Mouse (Mus musculus): ENCODE measurements around the gene Ankrd54. TPM values are rescaled to one million over a fixed set of nuclear protein-coding genes. Genes with fewer than 3 reads are reported as not detected.

The Ankrd54 gene
- polyA plus RNA-seq, 1 experiment from 2014 or later, result 59.7 TPM

GRCm38 (mm10) chr15:79103264-79103663, 40.6 kb upstream of the Ankrd54 start:
- ATAC-seq (ENCODE audit: low FRiP score), result no peak
- Histone ChIP-seq H3K9me3 (ENCODE audit: control insufficient read depth, low read length) (no peaks in the 10 kb centered on the region), H3K4me3 (ENCODE audit: low read depth, low read length) (no peak overlapping the region), H3K36me3 (ENCODE audit: control insufficient read depth, insufficient read depth, low read length) (no peaks in the 10 kb centered on the region), H3K9ac (ENCODE audit: low read depth, low read length) (no peak overlapping the region), H3K27ac (ENCODE audit: low read depth, low read length) (no peak overlapping the region), H3K27me3 (ENCODE audit: control insufficient read depth, insufficient read depth, low read length) (no peaks in the 10 kb centered on the region), H3K4me2 (replicated peaks; ENCODE audit: low read depth, low read length) (no peak overlapping the region), H3K4me1 (replicated peaks; ENCODE audit: control insufficient read depth, insufficient read depth, low read length) (peaks cover 1% of the 10 kb centered on the region; the same call in 1 of the 2 replicates)
- 71% methylated on average over 10 of the region's 10 CpGs for WGBS
- DNase-seq (ENCODE audit: low spot score), result no peak

- DNase-seq (ENCODE audit: low spot score) (no peak), ATAC-seq (ENCODE audit: low FRiP score) (no peak)
- no peaks in the 10 kb centered on the region for H3K36me3 ChIP-seq (ENCODE audit: control insufficient read depth, insufficient read depth, low read length)
- H3K9me3 ChIP-seq (ENCODE audit: control insufficient read depth, low read length), result no peaks in the 10 kb centered on the region
- no peak overlapping the region for H3K9ac ChIP-seq (ENCODE audit: low read depth, low read length)
- H3K27ac ChIP-seq (ENCODE audit: low read depth, low read length), result no peak overlapping the region
- H3K27me3 ChIP-seq (ENCODE audit: control insufficient read depth, insufficient read depth, low read length), result no peaks in the 10 kb centered on the region
- 0 out of 2 replicates have a peak, but pooled peaks cover 2% of the 10 kb centered on the region for H3K4me1 ChIP-seq (replicated peaks; ENCODE audit: control insufficient read depth, insufficient read depth, low read length)
- no peak overlapping the region for H3K4me2 ChIP-seq (replicated peaks; ENCODE audit: low read depth, low read length)
- no peak overlapping the region for H3K4me3 ChIP-seq (ENCODE audit: low read depth, low read length)
Observed at GRCm38 (mm10) chr15:79101531-79101930, 38.8 kb upstream of the Ankrd54 start.

- Histone ChIP-seq H3K9me3 (ENCODE audit: control insufficient read depth, low read length) (no peaks in the 10 kb centered on the region), H3K4me1 (replicated peaks; ENCODE audit: control insufficient read depth, insufficient read depth, low read length) (0 out of 2 replicates have a peak, but pooled peaks cover 2% of the 10 kb centered on the region), H3K36me3 (ENCODE audit: control insufficient read depth, insufficient read depth, low read length) (no peaks in the 10 kb centered on the region), H3K4me3 (ENCODE audit: low read depth, low read length) (no peak overlapping the region), H3K27ac (ENCODE audit: low read depth, low read length) (no peak overlapping the region), H3K4me2 (replicated peaks; ENCODE audit: low read depth, low read length) (no peak overlapping the region), H3K9ac (ENCODE audit: low read depth, low read length) (no peak overlapping the region), H3K27me3 (ENCODE audit: control insufficient read depth, insufficient read depth, low read length) (no peaks in the 10 kb centered on the region)
- WGBS, result 80% methylated on average over 4 of the region's 4 CpGs
- no peak for DNase-seq (ENCODE audit: low spot score)
- ATAC-seq (ENCODE audit: low FRiP score), result no peak
Observed at GRCm38 (mm10) chr15:79100391-79100790, 37.7 kb upstream of the Ankrd54 start.

GRCm38 (mm10) chr15:79099456-79099855, 36.8 kb upstream of the Ankrd54 start:
- WGBS, result 67% methylated on average over 4 of the region's 4 CpGs
- ATAC-seq (ENCODE audit: low FRiP score) (no peak), DNase-seq (ENCODE audit: low spot score) (no peak)
- Histone ChIP-seq H3K27ac (ENCODE audit: low read depth, low read length) (no peak overlapping the region), H3K27me3 (ENCODE audit: control insufficient read depth, insufficient read depth, low read length) (no peaks in the 10 kb centered on the region), H3K4me1 (replicated peaks; ENCODE audit: control insufficient read depth, insufficient read depth, low read length) (0 out of 2 replicates have a peak, but pooled peaks cover 2% of the 10 kb centered on the region), H3K4me2 (replicated peaks; ENCODE audit: low read depth, low read length) (no peak overlapping the region), H3K9me3 (ENCODE audit: control insufficient read depth, low read length) (no peaks in the 10 kb centered on the region), H3K36me3 (ENCODE audit: control insufficient read depth, insufficient read depth, low read length) (0 out of 2 replicates have a peak, but pooled peaks cover 2% of the 10 kb centered on the region), H3K4me3 (ENCODE audit: low read depth, low read length) (no peak overlapping the region), H3K9ac (ENCODE audit: low read depth, low read length) (no peak overlapping the region)

- ATAC-seq (ENCODE audit: low FRiP score), result no peak
- whole genome bisulfite sequencing, result 62% methylated on average over 7 of the region's 7 CpGs
- H3K27me3 ChIP-seq (ENCODE audit: control insufficient read depth, insufficient read depth, low read length), result no peaks in the 10 kb centered on the region
Observed at GRCm38 (mm10) chr15:79098868-79099267, 36.2 kb upstream of the Ankrd54 start.

GRCm38 (mm10) chr15:79098220-79098619, 35.5 kb upstream of the Ankrd54 start:
- Histone ChIP-seq H3K9ac (ENCODE audit: low read depth, low read length) (no peak overlapping the region), H3K4me1 (replicated peaks; ENCODE audit: control insufficient read depth, insufficient read depth, low read length) (0 out of 2 replicates have a peak, but pooled peaks cover 2% of the 10 kb centered on the region), H3K4me3 (ENCODE audit: low read depth, low read length) (no peak overlapping the region), H3K36me3 (ENCODE audit: control insufficient read depth, insufficient read depth, low read length) (0 out of 2 replicates have a peak, but pooled peaks cover 5% of the 10 kb centered on the region), H3K9me3 (ENCODE audit: control insufficient read depth, low read length) (no peaks in the 10 kb centered on the region), H3K27ac (ENCODE audit: low read depth, low read length) (no peak overlapping the region), H3K27me3 (ENCODE audit: control insufficient read depth, insufficient read depth, low read length) (no peaks in the 10 kb centered on the region), H3K4me2 (replicated peaks; ENCODE audit: low read depth, low read length) (no peak overlapping the region)
- no peak for ATAC-seq (ENCODE audit: low FRiP score)
- DNase-seq (ENCODE audit: low spot score), result no peak
- 67% methylated on average over 5 of the region's 5 CpGs for WGBS

More at GRCm38 (mm10) chr15:79098868-79099267, 36.2 kb upstream of the Ankrd54 start:
- Histone ChIP-seq H3K9ac (ENCODE audit: low read depth, low read length) (no peak overlapping the region), H3K9me3 (ENCODE audit: control insufficient read depth, low read length) (no peaks in the 10 kb centered on the region), H3K4me2 (replicated peaks; ENCODE audit: low read depth, low read length) (no peak overlapping the region), H3K27ac (ENCODE audit: low read depth, low read length) (no peak overlapping the region), H3K36me3 (ENCODE audit: control insufficient read depth, insufficient read depth, low read length) (0 out of 2 replicates have a peak, but pooled peaks cover 2% of the 10 kb centered on the region), H3K4me1 (replicated peaks; ENCODE audit: control insufficient read depth, insufficient read depth, low read length) (0 out of 2 replicates have a peak, but pooled peaks cover 2% of the 10 kb centered on the region), H3K4me3 (ENCODE audit: low read depth, low read length) (no peak overlapping the region)
- DNase-seq (ENCODE audit: low spot score), result no peak

GRCm38 (mm10) chr15:79097611-79098025, 34.9 kb upstream of the Ankrd54 start:
- Histone ChIP-seq H3K9ac (ENCODE audit: low read depth, low read length) (no peak overlapping the region), H3K4me1 (replicated peaks; ENCODE audit: control insufficient read depth, insufficient read depth, low read length) (0 out of 2 replicates have a peak, but pooled peaks cover 2% of the 10 kb centered on the region), H3K27me3 (ENCODE audit: control insufficient read depth, insufficient read depth, low read length) (no peaks in the 10 kb centered on the region), H3K4me3 (ENCODE audit: low read depth, low read length) (no peak overlapping the region), H3K9me3 (ENCODE audit: control insufficient read depth, low read length) (no peaks in the 10 kb centered on the region), H3K4me2 (replicated peaks; ENCODE audit: low read depth, low read length) (no peak overlapping the region), H3K36me3 (ENCODE audit: control insufficient read depth, insufficient read depth, low read length) (0 out of 2 replicates have a peak, but pooled peaks cover 5% of the 10 kb centered on the region), H3K27ac (ENCODE audit: low read depth, low read length) (no peak overlapping the region)
- no peak for DNase-seq (ENCODE audit: low spot score)
- 67% methylated on average over 6 of the region's 6 CpGs for WGBS
- ATAC-seq (ENCODE audit: low FRiP score), result no peak

GRCm38 (mm10) chr15:79097135-79097534, 34.4 kb upstream of the Ankrd54 start:
- Histone ChIP-seq H3K9me3 (ENCODE audit: control insufficient read depth, low read length) (no peaks in the 10 kb centered on the region), H3K4me1 (replicated peaks; ENCODE audit: control insufficient read depth, insufficient read depth, low read length) (0 out of 2 replicates have a peak, but pooled peaks cover 2% of the 10 kb centered on the region), H3K4me3 (ENCODE audit: low read depth, low read length) (no peak overlapping the region), H3K27ac (ENCODE audit: low read depth, low read length) (no peak overlapping the region), H3K9ac (ENCODE audit: low read depth, low read length) (no peak overlapping the region), H3K36me3 (ENCODE audit: control insufficient read depth, insufficient read depth, low read length) (0 out of 2 replicates have a peak, but pooled peaks cover 5% of the 10 kb centered on the region), H3K27me3 (ENCODE audit: control insufficient read depth, insufficient read depth, low read length) (no peaks in the 10 kb centered on the region), H3K4me2 (replicated peaks; ENCODE audit: low read depth, low read length) (no peak overlapping the region)
- 51% methylated on average over 2 of the region's 2 CpGs for WGBS
- ATAC-seq (ENCODE audit: low FRiP score) (no peak), DNase-seq (ENCODE audit: low spot score) (no peak)

GRCm38 (mm10) chr15:79096556-79096955, 33.9 kb upstream of the Ankrd54 start:
- Histone ChIP-seq H3K4me3 (ENCODE audit: low read depth, low read length) (no peak overlapping the region), H3K4me2 (replicated peaks; ENCODE audit: low read depth, low read length) (no peak overlapping the region), H3K36me3 (ENCODE audit: control insufficient read depth, insufficient read depth, low read length) (peaks cover 5% of the 10 kb centered on the region; the same call in 1 of the 2 replicates), H3K9me3 (ENCODE audit: control insufficient read depth, low read length) (no peaks in the 10 kb centered on the region), H3K4me1 (replicated peaks; ENCODE audit: control insufficient read depth, insufficient read depth, low read length) (0 out of 2 replicates have a peak, but pooled peaks cover 2% of the 10 kb centered on the region), H3K9ac (ENCODE audit: low read depth, low read length) (no peak overlapping the region), H3K27ac (ENCODE audit: low read depth, low read length) (no peak overlapping the region), H3K27me3 (ENCODE audit: control insufficient read depth, insufficient read depth, low read length) (no peaks in the 10 kb centered on the region)
- WGBS, result 75% methylated on average over 3 of the region's 3 CpGs
- DNase-seq (ENCODE audit: low spot score), result no peak
- ATAC-seq (ENCODE audit: low FRiP score), result no peak

All from hindbrain, embryonic 11.5 days (tissue).